Mouse (Mus musculus) heart, embryonic 16.5 days (tissue): ENCODE measurements around the gene Pyroxd2. TPM values are rescaled to one million over a fixed set of nuclear protein-coding genes. Genes with fewer than 3 reads are reported as not detected.
"Not testable (repeated sequence)": the region's sequence is repeated elsewhere in the genome, so short reads cannot be mapped to it uniquely, and the experiment has no call there.

Experiments
- ATAC-seq: fragments of 200-750 bp; cut with Nextera tagmentation; replicated peaks from 2 replicates; pipeline ENCODE4 v1.8.0; 2017; ENCODE audit warnings: moderate number of reproducible peaks; ENCODE audit not compliant: insufficient read depth, low FRiP score; ENCODE audit errors: extremely low read depth
- H3K27ac ChIP-seq: fragments of 300-500 bp; sonication (generic); 2 replicates; pipeline ENCODE4 v1.5.1; 2014; ENCODE audit warnings: mild to moderate bottlenecking, low read length, control low read depth, moderate library complexity
- H3K27me3 ChIP-seq: fragments of 300-500 bp; sonication (generic); 2 replicates; pipeline ENCODE4 v1.6.1; 2014; ENCODE audit warnings: low read length, mixed read lengths; ENCODE audit not compliant: control insufficient read depth, insufficient read depth
- H3K36me3 ChIP-seq: fragments of 300-500 bp; sonication (generic); 2 replicates; pipeline ENCODE4 v1.6.1; 2014; ENCODE audit not compliant: control insufficient read depth, insufficient read depth
- H3K4me1 ChIP-seq: fragments of 300-500 bp; sonication (generic); 2 replicates; pipeline ENCODE4 v1.6.1; 2014; ENCODE audit warnings: low read length, mixed read lengths; ENCODE audit not compliant: control insufficient read depth, insufficient read depth
- H3K4me2 ChIP-seq: fragments of 300-500 bp; sonication (generic); 2 replicates; pipeline ENCODE4 v1.6.1; 2014; ENCODE audit warnings: low read depth, mild to moderate bottlenecking, control low read depth, low read length
- H3K4me3 ChIP-seq: fragments of 300-500 bp; sonication (generic); 2 replicates; pipeline ENCODE4 v1.5.1; 2014; ENCODE audit warnings: mild to moderate bottlenecking, control low read depth, low read length
- H3K9ac ChIP-seq: fragments of 300-500 bp; sonication (generic); 2 replicates; pipeline ENCODE4 v1.6.1; 2014; ENCODE audit warnings: low read length, control low read depth
- H3K9me3 ChIP-seq: fragments of 300-500 bp; sonication (generic); replicated peaks from 2 replicates; pipeline ENCODE4 v1.6.1; 2016; ENCODE audit warnings: low read length; ENCODE audit not compliant: control insufficient read depth
- WGBS: fragments of 180-500 bp; shearing (Covaris S2); extraction: QIAGEN DNeasy Blood & Tissue Kit; methylation state at CpG from one replicate; pipeline ENCODE4 v1.1.7; 2014; 5-methylcytosine and 5-hydroxymethylcytosine counted together
- polyA plus RNA-seq: library from polyadenylated mRNA; unstranded; fragments of >200 nt; fragmentation: Nextera tagmentation; extraction: Ambion mirVana; gene quantifications from 2 replicates; pipeline ENCODE4 v1.2.1, GENCODE M21; 2015

Pyroxd2 gene
- polyA plus RNA-seq, result 5.5 TPM in 2 replicates

GRCm38 (mm10) chr19:42752363-42752931 is at the start of gene Pyroxd2:
Gene Pyroxd2, minus strand, starts transcription at chr19:42752775.
- Histone ChIP-seq H3K9ac (peak within 1 kb of the TSS; percentile 83), H3K36me3 (no peaks in the 10 kb centered on the region), H3K4me2 (peak within 1 kb of the TSS; percentile 84), H3K27ac (peak within 1 kb of the TSS; percentile 96), H3K4me1 (peaks cover 36% of the 10 kb centered on the region), H3K27me3 (no peaks in the 10 kb centered on the region), H3K9me3 (no peaks in the 10 kb centered on the region), H3K4me3 (peak within 1 kb of the TSS; percentile 57)
- ATAC-seq, result peak; percentile 85
- 4% methylated on average over 22 of the region's 22 CpGs for WGBS

GRCm38 (mm10) chr19:42797866-42798265 is 45.3 kb upstream of the Pyroxd2 start:
- no peak overlapping the region for H3K4me3 ChIP-seq
- ATAC-seq, result no peak
- WGBS, result 62% methylated on average over 2 of the region's 2 CpGs

GRCm38 (mm10) chr19:42795801-42796200 is 43.2 kb upstream of the Pyroxd2 start:
- ATAC-seq, result no peak
- WGBS, result 32% methylated on average over 9 of the region's 9 CpGs

More at GRCm38 (mm10) chr19:42797866-42798265, 45.3 kb upstream of the Pyroxd2 start:
- H3K27me3 ChIP-seq, result peaks cover 11% of the 10 kb centered on the region
- H3K27ac ChIP-seq, result no peak overlapping the region
- H3K9ac ChIP-seq, result no peak overlapping the region
- no peaks in the 10 kb centered on the region for H3K9me3 ChIP-seq
- peaks cover 7% of the 10 kb centered on the region; the same call in 1 of the 2 replicates for H3K4me1 ChIP-seq
- no peaks in the 10 kb centered on the region for H3K36me3 ChIP-seq
- H3K4me2 ChIP-seq, result no peak overlapping the region

GRCm38 (mm10) chr19:42794914-42795613 is 42.5 kb upstream of the Pyroxd2 start:
- H3K36me3 ChIP-seq, result no peaks in the 10 kb centered on the region
- no peaks in the 10 kb centered on the region for H3K9me3 ChIP-seq
- H3K4me2 ChIP-seq, result peak overlapping the region; percentile 98
- WGBS, result 1% methylated on average over 31 of the region's 31 CpGs
- H3K27me3 ChIP-seq, result peaks cover 11% of the 10 kb centered on the region
- peak overlapping the region; percentile 72 for H3K9ac ChIP-seq
- peaks cover 7% of the 10 kb centered on the region; the same call in 1 of the 2 replicates for H3K4me1 ChIP-seq
- ATAC-seq, result peak; percentile 85
- H3K4me3 ChIP-seq, result peak overlapping the region; percentile 57
- no peak overlapping the region for H3K27ac ChIP-seq

More at GRCm38 (mm10) chr19:42795801-42796200, 43.2 kb upstream of the Pyroxd2 start:
- H3K27ac ChIP-seq, result no peak overlapping the region
- H3K4me1 ChIP-seq, result peaks cover 7% of the 10 kb centered on the region; the same call in 1 of the 2 replicates
- peaks cover 11% of the 10 kb centered on the region for H3K27me3 ChIP-seq
- no peaks in the 10 kb centered on the region for H3K9me3 ChIP-seq
- no peaks in the 10 kb centered on the region for H3K36me3 ChIP-seq
- peak overlapping the region; percentile 98 for H3K4me2 ChIP-seq
- peak overlapping the region; percentile 57 for H3K4me3 ChIP-seq
- H3K9ac ChIP-seq, result peak overlapping the region; percentile 27; the same call in 1 of the 2 replicates

- 35% methylated on average over 5 of the region's 5 CpGs for WGBS
- Histone ChIP-seq H3K27ac (no peak overlapping the region), H3K9me3 (no peaks in the 10 kb centered on the region), H3K4me2 (no peak overlapping the region), H3K9ac (no peak overlapping the region), H3K27me3 (0 out of 2 replicates have a peak, but pooled peaks cover 2% of the 10 kb centered on the region), H3K4me3 (no peak overlapping the region), H3K4me1 (0 out of 2 replicates have a peak, but pooled peaks cover 2% of the 10 kb centered on the region), H3K36me3 (no peaks in the 10 kb centered on the region)
- no peak for ATAC-seq
These were observed 35.7 kb upstream of the Pyroxd2 start for GRCm38 (mm10) chr19:42788311-42788710.

GRCm38 (mm10) chr19:42785562-42786220 is 33.1 kb upstream of the Pyroxd2 start:
- no peak overlapping the region for H3K4me3 ChIP-seq
- 53% methylated on average over 8 of the region's 8 CpGs for WGBS
- no peak overlapping the region for H3K4me2 ChIP-seq
- H3K27me3 ChIP-seq, result 0 out of 2 replicates have a peak, but pooled peaks cover 2% of the 10 kb centered on the region
- no peaks in the 10 kb centered on the region for H3K9me3 ChIP-seq
- 0 out of 2 replicates have a peak, but pooled peaks cover 2% of the 10 kb centered on the region for H3K4me1 ChIP-seq
- H3K36me3 ChIP-seq, result no peaks in the 10 kb centered on the region
- no peak overlapping the region for H3K9ac ChIP-seq
- no peak for ATAC-seq
- no peak overlapping the region for H3K27ac ChIP-seq

GRCm38 (mm10) chr19:42785129-42785528 is 32.6 kb upstream of the Pyroxd2 start:
- Histone ChIP-seq H3K36me3 (no peaks in the 10 kb centered on the region), H3K27ac (no peak overlapping the region), H3K4me1 (0 out of 2 replicates have a peak, but pooled peaks cover 2% of the 10 kb centered on the region), H3K9ac (no peak overlapping the region), H3K4me3 (no peak overlapping the region), H3K9me3 (no peaks in the 10 kb centered on the region), H3K27me3 (0 out of 2 replicates have a peak, but pooled peaks cover 2% of the 10 kb centered on the region), H3K4me2 (no peak overlapping the region)
- WGBS, result 30% methylated on average over 2 of the region's 2 CpGs
- no peak for ATAC-seq

- not testable (repeated sequence) for H3K4me1 ChIP-seq, H3K9me3 ChIP-seq, H3K27me3 ChIP-seq, H3K36me3 ChIP-seq, ATAC-seq
- peak overlapping the region; percentile 76 for H3K27ac ChIP-seq
- H3K9ac ChIP-seq, result peak overlapping the region; percentile 83
- H3K4me3 ChIP-seq, result peak overlapping the region; percentile 72
- H3K4me2 ChIP-seq, result peak overlapping the region; percentile 89
- 45% methylated on average over 7 of the region's 7 CpGs for WGBS
These were observed 27.6 kb upstream of the Pyroxd2 start for GRCm38 (mm10) chr19:42780156-42780538.
